Mouse (Mus musculus): ENCODE measurements around the gene Mmp14. TPM values are rescaled to one million over a fixed set of nuclear protein-coding genes. Genes with fewer than 3 reads are reported as not detected.

The Mmp14 gene
- polyA plus RNA-seq, 1 experiment = 779 TPM

GRCm38 (mm10) chr14:54396685-54397084, 34.7 kb upstream of the Mmp14 start:
- Histone ChIP-seq H3K27ac (ENCODE audit: insufficient read depth, low read length) (no peak overlapping the region), H3K4me1 (ENCODE audit: control insufficient read depth, insufficient read depth, low read length) (peaks cover 7% of the 10 kb centered on the region), H3K4me3 (ENCODE audit: insufficient read depth, low read length) (no peak overlapping the region)
- no peak for TF ChIP-seq CTCF (IDR thresholded peaks at IDR 0.05; ENCODE audit: borderline replicate concordance, insufficient read depth, low read length)
- TF ChIP-seq POLR2A (IDR thresholded peaks at IDR 0.05; ENCODE audit: low read depth, low read length) = no peak

- H3K4me1 ChIP-seq (ENCODE audit: control insufficient read depth, insufficient read depth, low read length) = peaks cover 7% of the 10 kb centered on the region
- no peak overlapping the region for H3K27ac ChIP-seq (ENCODE audit: insufficient read depth, low read length)
- no peak overlapping the region for H3K4me3 ChIP-seq (ENCODE audit: insufficient read depth, low read length)
- TF ChIP-seq CTCF (IDR thresholded peaks at IDR 0.05; ENCODE audit: borderline replicate concordance, insufficient read depth, low read length) (no peak), POLR2A (IDR thresholded peaks at IDR 0.05; ENCODE audit: low read depth, low read length) (no peak)
Measured at GRCm38 (mm10) chr14:54397872-54398527, 33.4 kb upstream of the Mmp14 start.

- Histone ChIP-seq H3K4me3 (ENCODE audit: insufficient read depth, low read length) (no peak overlapping the region), H3K27ac (ENCODE audit: insufficient read depth, low read length) (peak overlapping the region; percentile 41; the same call in 1 of the 2 replicates), H3K4me1 (ENCODE audit: control insufficient read depth, insufficient read depth, low read length) (peaks cover 7% of the 10 kb centered on the region)
- TF ChIP-seq POLR2A (IDR thresholded peaks at IDR 0.05; ENCODE audit: low read depth, low read length) = no peak
- no peak for TF ChIP-seq CTCF (IDR thresholded peaks at IDR 0.05; ENCODE audit: borderline replicate concordance, insufficient read depth, low read length)
Measured at GRCm38 (mm10) chr14:54398528-54398916, 32.9 kb upstream of the Mmp14 start.

GRCm38 (mm10) chr14:54398921-54399382, 32.5 kb upstream of the Mmp14 start:
- Histone ChIP-seq H3K27ac (ENCODE audit: insufficient read depth, low read length) (peak overlapping the region; percentile 41; the same call in 1 of the 2 replicates), H3K4me1 (ENCODE audit: control insufficient read depth, insufficient read depth, low read length) (peaks cover 4% of the 10 kb centered on the region), H3K4me3 (ENCODE audit: insufficient read depth, low read length) (no peak overlapping the region)
- TF ChIP-seq POLR2A (IDR thresholded peaks at IDR 0.05; ENCODE audit: low read depth, low read length) (no peak), CTCF (IDR thresholded peaks at IDR 0.05; ENCODE audit: borderline replicate concordance, insufficient read depth, low read length) (no peak)

GRCm38 (mm10) chr14:54401723-54402122, 29.7 kb upstream of the Mmp14 start:
- Histone ChIP-seq H3K4me3 (ENCODE audit: insufficient read depth, low read length) (no peak overlapping the region), H3K4me1 (ENCODE audit: control insufficient read depth, insufficient read depth, low read length) (peaks cover 3% of the 10 kb centered on the region), H3K27ac (ENCODE audit: insufficient read depth, low read length) (no peak overlapping the region)
- TF ChIP-seq POLR2A (IDR thresholded peaks at IDR 0.05; ENCODE audit: low read depth, low read length) (no peak), CTCF (IDR thresholded peaks at IDR 0.05; ENCODE audit: borderline replicate concordance, insufficient read depth, low read length) (no peak)

- TF ChIP-seq POLR2A (IDR thresholded peaks at IDR 0.05; ENCODE audit: low read depth, low read length) = no peak
- TF ChIP-seq CTCF (IDR thresholded peaks at IDR 0.05; ENCODE audit: borderline replicate concordance, insufficient read depth, low read length) = no peak
- H3K4me3 ChIP-seq (ENCODE audit: insufficient read depth, low read length) = no peak overlapping the region
- H3K27ac ChIP-seq (ENCODE audit: insufficient read depth, low read length) = no peak overlapping the region
- H3K4me1 ChIP-seq (ENCODE audit: control insufficient read depth, insufficient read depth, low read length) = peaks cover 2% of the 10 kb centered on the region; the same call in 1 of the 2 replicates
Measured at GRCm38 (mm10) chr14:54408336-54409056, 22.9 kb upstream of the Mmp14 start.

- Histone ChIP-seq H3K4me3 (ENCODE audit: insufficient read depth, low read length) (no peak overlapping the region), H3K27ac (ENCODE audit: insufficient read depth, low read length) (no peak overlapping the region), H3K4me1 (ENCODE audit: control insufficient read depth, insufficient read depth, low read length) (peaks cover 2% of the 10 kb centered on the region; the same call in 1 of the 2 replicates)
- TF ChIP-seq CTCF (IDR thresholded peaks at IDR 0.05; ENCODE audit: borderline replicate concordance, insufficient read depth, low read length) (no peak), POLR2A (IDR thresholded peaks at IDR 0.05; ENCODE audit: low read depth, low read length) (no peak)
Measured at GRCm38 (mm10) chr14:54409057-54409645, 22.3 kb upstream of the Mmp14 start.

- peaks cover 2% of the 10 kb centered on the region; the same call in 1 of the 2 replicates for H3K4me1 ChIP-seq (ENCODE audit: control insufficient read depth, insufficient read depth, low read length)
- H3K4me3 ChIP-seq (ENCODE audit: insufficient read depth, low read length) = no peak overlapping the region
- no peak for TF ChIP-seq POLR2A (IDR thresholded peaks at IDR 0.05; ENCODE audit: low read depth, low read length)
- TF ChIP-seq CTCF (IDR thresholded peaks at IDR 0.05; ENCODE audit: borderline replicate concordance, insufficient read depth, low read length) = no peak
- no peak overlapping the region for H3K27ac ChIP-seq (ENCODE audit: insufficient read depth, low read length)
Measured at GRCm38 (mm10) chr14:54409980-54410810, 21.2 kb upstream of the Mmp14 start.

DNA sequence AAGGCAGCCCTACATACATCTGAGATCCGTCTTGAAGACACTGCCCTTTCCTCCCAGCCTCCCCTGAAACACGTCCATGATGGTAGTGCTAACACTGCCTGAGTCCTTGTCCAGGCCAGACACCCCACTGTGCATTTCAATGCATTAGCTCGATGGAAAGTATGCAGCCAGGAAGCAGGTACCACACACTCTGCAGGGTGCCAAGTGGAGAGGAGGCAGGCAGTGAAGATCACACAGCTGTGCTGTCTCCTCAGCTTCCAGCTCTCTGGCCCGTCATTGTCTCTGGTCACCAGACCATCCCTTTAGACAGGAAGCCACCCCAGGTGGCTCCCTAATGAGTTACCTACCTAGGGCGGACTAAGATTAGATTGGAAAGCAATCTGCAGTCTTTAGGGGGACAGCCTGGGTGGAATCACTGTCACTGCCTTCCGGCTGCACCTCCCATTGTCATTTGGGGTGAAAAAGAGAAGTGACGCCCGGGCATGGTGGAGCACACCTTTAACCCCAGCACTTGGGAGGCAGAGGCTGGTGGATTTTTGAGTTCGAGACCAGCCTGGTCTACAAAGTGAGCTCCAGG, 19.3 kb upstream of the Mmp14 start:
- no peak for TF ChIP-seq POLR2A (IDR thresholded peaks at IDR 0.05; ENCODE audit: low read depth, low read length)
- no peak for TF ChIP-seq CTCF (IDR thresholded peaks at IDR 0.05; ENCODE audit: borderline replicate concordance, insufficient read depth, low read length)
- no peak overlapping the region for H3K4me3 ChIP-seq (ENCODE audit: insufficient read depth, low read length)
- H3K27ac ChIP-seq (ENCODE audit: insufficient read depth, low read length) = no peak overlapping the region
- peaks cover 2% of the 10 kb centered on the region; the same call in 1 of the 2 replicates for H3K4me1 ChIP-seq (ENCODE audit: control insufficient read depth, insufficient read depth, low read length)
